ENCODE assay signal across 8 mouse cellular contexts in the genomic region with DNA sequence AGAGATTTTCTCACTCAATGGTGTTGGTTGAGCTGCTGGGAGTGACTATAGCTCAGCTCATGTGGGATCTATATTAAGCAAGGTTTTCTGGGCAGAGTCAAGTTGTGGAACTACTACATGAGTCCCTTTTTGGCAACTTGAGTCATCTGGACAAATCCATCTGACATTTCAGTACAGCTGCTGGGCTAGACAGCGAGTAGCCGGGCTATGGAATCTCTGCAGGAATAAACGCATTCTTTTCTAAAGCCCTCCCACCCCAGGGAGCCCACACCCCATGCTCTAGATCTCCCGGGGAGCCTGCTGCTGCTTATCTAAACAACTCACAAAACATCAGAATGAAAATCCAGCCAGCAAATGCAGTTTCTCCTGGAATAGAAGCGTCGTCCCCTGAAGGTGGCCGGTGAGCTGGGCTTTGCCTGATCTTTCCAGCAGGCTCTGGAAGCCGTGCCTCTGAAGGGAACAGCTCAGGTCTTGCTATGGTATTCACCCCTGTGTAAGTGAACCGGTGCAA. TPM values are rescaled to one million over a fixed set of nuclear protein-coding genes. Genes with fewer than 3 reads are reported as not detected.
DNase-seq lines count a peak whose midpoint lies in the region; ATAC-seq and TF ChIP-seq lines count a peak whose summit lies in the region.
"Had no signal": no experiment of that assay in that cellular context is flagged by ENCODE, and none has a peak within 500 bp of the region (broad histone marks: within the 10 kb centered on the region; RNA-seq: fewer than 3 reads in every experiment).

A gene (minus strand): TSS at position 49 of the 511 bp plus-strand sequence.

- H3K27me3 ChIP-seq in lung, embryonic 15.5 days = no peaks in the 10 kb centered on the region
- no peaks in the 10 kb centered on the region for H3K27me3 ChIP-seq in heart, embryonic 13.5 days (replicated peaks)
- H3K27me3 ChIP-seq in myocyte (ENCODE audit: control insufficient read depth, insufficient read depth, insufficient read length) = no peaks in the 10 kb centered on the region
- H3K27me3 ChIP-seq in hindbrain, embryonic 16.5 days (replicated peaks; ENCODE audit: control insufficient read depth, insufficient read depth, low read length) = no peaks in the 10 kb centered on the region

- no peaks in the 10 kb centered on the region for H3K79me2 ChIP-seq in myocyte (ENCODE audit: control insufficient read depth, insufficient read depth)

- H3K9me3 ChIP-seq in lung, embryonic 15.5 days = no peaks in the 10 kb centered on the region
- H3K9me3 ChIP-seq in heart, embryonic 13.5 days = no peaks in the 10 kb centered on the region
- no peaks in the 10 kb centered on the region for H3K9me3 ChIP-seq in hindbrain, embryonic 16.5 days (ENCODE audit: control insufficient read depth, low read length)

- H3K4me3 ChIP-seq in lung, embryonic 15.5 days = no peak within 1 kb of the TSS
- H3K4me3 ChIP-seq in heart, embryonic 13.5 days = peak within 1 kb of the TSS; percentile 49
- H3K4me3 ChIP-seq in myocyte = peak within 1 kb of the TSS; percentile 29
- H3K4me3 ChIP-seq in hindbrain, embryonic 16.5 days (ENCODE audit: low read length) = no peak within 1 kb of the TSS

- H3K4me2 ChIP-seq in lung, embryonic 15.5 days = peak within 1 kb of the TSS; percentile 17; the same call in 1 of the 2 replicates
- H3K4me2 ChIP-seq in heart, embryonic 13.5 days = peak within 1 kb of the TSS; percentile 65
- peak within 1 kb of the TSS; percentile 68 for H3K4me2 ChIP-seq in myocyte (ENCODE audit: low read depth)
- H3K4me2 ChIP-seq in hindbrain, embryonic 16.5 days (ENCODE audit: low read length) = no peak within 1 kb of the TSS

- H3K9ac ChIP-seq in lung, embryonic 15.5 days = no peak within 1 kb of the TSS
- H3K9ac ChIP-seq in heart, embryonic 13.5 days = peak within 1 kb of the TSS; percentile 76
- H3K9ac ChIP-seq in hindbrain, embryonic 16.5 days (ENCODE audit: low read depth, low read length) = no peak within 1 kb of the TSS

- no peak for ATAC-seq in lung, embryonic 15.5 days (ENCODE audit: borderline replicate concordance, extremely low read depth, low FRiP score, low TSS enrichment)
- ATAC-seq in heart, embryonic 13.5 days (ENCODE audit: extremely low read depth, insufficient number of reproducible peaks, low FRiP score, low TSS enrichment) = peak; percentile 63; the same call in 1 of the 2 replicates
- no peak for ATAC-seq in hindbrain, embryonic 16.5 days

- H3K36me3 ChIP-seq in lung, embryonic 15.5 days = no peaks in the 10 kb centered on the region
- peaks cover 4% of the 10 kb centered on the region for H3K36me3 ChIP-seq in heart, embryonic 13.5 days
- no peaks in the 10 kb centered on the region for H3K36me3 ChIP-seq in myocyte (ENCODE audit: control insufficient read depth, insufficient read depth)
- no peaks in the 10 kb centered on the region for H3K36me3 ChIP-seq in hindbrain, embryonic 16.5 days (ENCODE audit: control insufficient read depth, insufficient read depth, low read length)

- DNase-seq in lung, postnatal 14 days = no peak
- peak; percentile 24 for DNase-seq in gastrocnemius, postnatal 10 days
- DNase-seq in adrenal gland, postnatal 36 days = no peak
- DNase-seq: adrenal gland, postnatal 25 days had no signal

- H3ac ChIP-seq in myocyte (ENCODE audit: control insufficient read depth, insufficient read length) = no peak within 1 kb of the TSS

- TF ChIP-seq POLR2A in myocyte (IDR thresholded peaks at IDR 0.05; ENCODE audit: insufficient read length, low read depth) = no peak

- no peaks in the 10 kb centered on the region for H3K4me1 ChIP-seq in lung, embryonic 15.5 days
- H3K4me1 ChIP-seq in heart, embryonic 13.5 days = peaks cover 12% of the 10 kb centered on the region; the same call in 1 of the 2 replicates
- no peaks in the 10 kb centered on the region for H3K4me1 ChIP-seq in hindbrain, embryonic 16.5 days (ENCODE audit: control insufficient read depth, insufficient read depth, low read depth, low read length)

- 12% methylated on average over 9 of the region's 9 CpGs for WGBS in lung, embryonic 15.5 days
- 8% methylated on average over 9 of the region's 9 CpGs for WGBS in heart, embryonic 13.5 days
- WGBS in hindbrain, embryonic 16.5 days = 28% methylated on average over 9 of the region's 9 CpGs

- H3K27ac ChIP-seq in lung, embryonic 15.5 days = no peak within 1 kb of the TSS
- peak within 1 kb of the TSS; percentile 95 for H3K27ac ChIP-seq in heart, embryonic 13.5 days (replicated peaks)
- no peak within 1 kb of the TSS for H3K27ac ChIP-seq in hindbrain, embryonic 16.5 days (ENCODE audit: low read depth, low read length)

TF ChIP-seq in myocyte, 11 proteins besides CTCF, POLR2A, EP300 and RAD21:
- TF ChIP-seq E2F4 (IDR thresholded peaks at IDR 0.05; ENCODE audit: insufficient read depth) (no peak), POLR2AphosphoS2 (IDR thresholded peaks at IDR 0.05; ENCODE audit: insufficient read length, low read depth) (no peak), SRF (IDR thresholded peaks at IDR 0.05; ENCODE audit: control insufficient read depth, insufficient read length, low read depth) (peak; percentile 43), CEBPB (IDR thresholded peaks at IDR 0.05; ENCODE audit: insufficient read depth, poor library complexity, severe bottlenecking) (0 out of 2 replicates have a peak, but pooled peaks have one; percentile 10), TCF12 (IDR thresholded peaks at IDR 0.05; ENCODE audit: insufficient read depth, poor library complexity, severe bottlenecking) (peak; percentile 59), MYOG (IDR thresholded peaks at IDR 0.05; ENCODE audit: control insufficient read depth in 1 of 3, insufficient read depth in 1 of 3, insufficient read length in 2 of 3, low read depth in 2 of 3) (peak in 1 of 3 experiments; percentile 28), REST (IDR thresholded peaks at IDR 0.05; ENCODE audit: insufficient read depth, insufficient read length) (no peak), MYOD1 (IDR thresholded peaks at IDR 0.05; ENCODE audit: control insufficient read depth in 1 of 3, insufficient read length in 2 of 3, low read depth in 2 of 3) (peak; percentile 60 to 85 (median 83))

RNA-seq across cellular contexts. Expression of the gene that starts here (rescaled TPM):
- 0.30 and 0.42 TPM in 2 replicates for polyA plus RNA-seq in lung, embryonic 15.5 days (2015; fragmentation: Nextera tagmentation; extraction: Ambion mirVana)
- total RNA-seq in gastrocnemius, postnatal 10 days (2021) = 100 to 1,000 TPM; 113 to 139 TPM
- polyA plus RNA-seq in heart, embryonic 13.5 days (2015; fragmentation: Nextera tagmentation; extraction: Ambion mirVana) = 14.3 and 16.7 TPM in 2 replicates
- 55.6 TPM for polyA plus RNA-seq in myocyte (2012; fragmentation: generic; extraction: Trizol)
- not detected for total RNA-seq in adrenal gland, postnatal 36 days (2021)
- polyA plus RNA-seq in hindbrain, embryonic 16.5 days (2015; fragmentation: Nextera tagmentation; extraction: Ambion mirVana) = 0.76 TPM in 1 of 2 replicates, not detected in the other
- total RNA-seq: adrenal gland, postnatal 25 days had no signal

Comparison
In these comparisons a context has a peak if more than half of its experiments do, and no peak if none do; other contexts are left out.
1. RNA of the gene that starts here (total RNA-seq): 113 to 139 TPM in gastrocnemius, postnatal 10 days; not detected in adrenal gland, postnatal 36 days; every median in the first group is over 100 times any median in the second.
2. H3K4me3 ChIP-seq: peak in heart, embryonic 13.5 days (single experiment) and myocyte (single experiment); none in lung, embryonic 15.5 days (single experiment) and hindbrain, embryonic 16.5 days (single experiment).